ENCODE assay signal across 9 mouse cellular contexts in the genomic region with DNA sequence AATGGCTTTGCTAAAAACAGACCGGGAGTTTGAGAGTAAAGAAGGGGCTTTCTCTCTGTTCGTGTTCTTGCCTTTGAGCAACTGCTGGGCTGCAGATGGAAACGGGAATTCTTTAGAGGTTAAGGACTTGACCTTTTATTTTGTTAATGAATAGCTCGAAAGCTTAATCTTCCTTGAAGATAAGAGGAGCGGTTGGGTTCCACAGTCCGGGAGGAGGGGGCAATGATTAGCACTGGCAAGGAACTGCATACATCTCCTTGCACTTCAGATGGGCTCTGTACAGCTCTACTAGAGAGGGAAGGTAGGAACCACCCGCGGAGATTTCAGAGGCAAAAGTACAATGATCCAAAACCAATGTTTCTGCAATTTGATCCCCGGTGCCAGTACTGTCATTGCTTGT. TPM values are rescaled to one million over a fixed set of nuclear protein-coding genes. Genes with fewer than 3 reads are reported as not detected.
DNase-seq lines count a peak whose midpoint lies in the region; ATAC-seq and TF ChIP-seq lines count a peak whose summit lies in the region.
"Had no signal": no experiment of that assay in that cellular context is flagged by ENCODE, and none has a peak within 500 bp of the region (broad histone marks: within the 10 kb centered on the region; RNA-seq: fewer than 3 reads in every experiment).

No protein-coding gene starts in this region.

- peak overlapping the region; percentile 43 for H3K27ac ChIP-seq in layer of hippocampus, adult 2 months
- no peak overlapping the region for H3K27ac ChIP-seq in embryonic facial prominence, embryonic 11.5 days (replicated peaks; ENCODE audit: low read depth, low read length)
- H3K27ac ChIP-seq in hindbrain, embryonic 12.5 days: no peak overlapping the region
- peak overlapping the region; percentile 62; the same call in 1 of the 2 replicates for H3K27ac ChIP-seq in midbrain, embryonic 16.5 days (ENCODE audit: low read length)

- no peak overlapping the region for H3K9ac ChIP-seq in embryonic facial prominence, embryonic 11.5 days (replicated peaks; ENCODE audit: low read length)
- no peak overlapping the region for H3K9ac ChIP-seq in hindbrain, embryonic 12.5 days
- H3K9ac ChIP-seq in midbrain, embryonic 16.5 days (ENCODE audit: low read depth, low read length): peak overlapping the region; percentile 74

- H3K9me3 ChIP-seq in embryonic facial prominence, embryonic 11.5 days (replicated peaks; ENCODE audit: control insufficient read depth, low read length): no peaks in the 10 kb centered on the region
- H3K9me3 ChIP-seq in hindbrain, embryonic 12.5 days (replicated peaks): no peaks in the 10 kb centered on the region
- no peaks in the 10 kb centered on the region for H3K9me3 ChIP-seq in midbrain, embryonic 16.5 days (replicated peaks; ENCODE audit: control insufficient read depth, low read length, poor library complexity, severe bottlenecking)

- no peak for ATAC-seq in embryonic facial prominence, embryonic 11.5 days (replicated peaks; ENCODE audit: insufficient number of reproducible peaks, low FRiP score, low TSS enrichment, low read depth)
- peak; percentile 47; the same call in 1 of the 2 replicates for ATAC-seq in hindbrain, embryonic 12.5 days (ENCODE audit: low FRiP score)
- ATAC-seq in midbrain, embryonic 16.5 days: peak; percentile 54; the same call in 1 of the 2 replicates

- peak overlapping the region; percentile 55 for H3K4me3 ChIP-seq in layer of hippocampus, adult 2 months
- H3K4me3 ChIP-seq in embryonic facial prominence, embryonic 11.5 days (ENCODE audit: low read depth, low read length): no peak overlapping the region
- H3K4me3 ChIP-seq in hindbrain, embryonic 12.5 days: peak overlapping the region; percentile 34
- H3K4me3 ChIP-seq in midbrain, embryonic 16.5 days (ENCODE audit: low read depth, low read length): peak overlapping the region; percentile 52

- peaks cover 3% of the 10 kb centered on the region; the same call in 1 of the 2 replicates for H3K4me1 ChIP-seq in embryonic facial prominence, embryonic 11.5 days (ENCODE audit: control insufficient read depth, insufficient read depth, low read length)
- no peaks in the 10 kb centered on the region for H3K4me1 ChIP-seq in hindbrain, embryonic 12.5 days
- H3K4me1 ChIP-seq in midbrain, embryonic 16.5 days (ENCODE audit: control insufficient read depth, insufficient read depth, low read length): peaks cover 13% of the 10 kb centered on the region; the same call in 1 of the 2 replicates

- no peak for DNase-seq in layer of hippocampus, adult 2 months (ENCODE audit: low spot score in 2 of 2)
- no peak for DNase-seq in layer of hippocampus, postnatal 10 days (ENCODE audit: low spot score in 2 of 2)
- peak; percentile 25 for DNase-seq in embryonic facial prominence, embryonic 11.5 days (ENCODE audit: low spot score)
- DNase-seq in adrenal gland, postnatal 10 days: no peak
- DNase-seq in adrenal gland, adult 18-20 months (ENCODE audit: low spot score in 2 of 2): no peak
- no peak for DNase-seq in urinary bladder, adult 2 months (ENCODE audit: low spot score)
- DNase-seq: layer of hippocampus, adult 9-11 months had no signal

- H3K27me3 ChIP-seq in embryonic facial prominence, embryonic 11.5 days (ENCODE audit: control insufficient read depth, insufficient read depth, low read length): 0 out of 2 replicates have a peak, but pooled peaks cover 2% of the 10 kb centered on the region
- H3K27me3 ChIP-seq in hindbrain, embryonic 12.5 days: 0 out of 2 replicates have a peak, but pooled peaks cover 3% of the 10 kb centered on the region
- H3K27me3 ChIP-seq in midbrain, embryonic 16.5 days (ENCODE audit: control insufficient read depth, insufficient read depth, low read depth, low read length): no peaks in the 10 kb centered on the region

- WGBS in embryonic facial prominence, embryonic 11.5 days: 3% methylated on average over 9 of the region's 9 CpGs
- WGBS in hindbrain, embryonic 12.5 days: 4% methylated on average over 9 of the region's 9 CpGs
- under 1% methylated on average over 9 of the region's 9 CpGs for WGBS in midbrain, embryonic 16.5 days

- no peak for TF ChIP-seq CTCF in layer of hippocampus, adult 2 months (conservative IDR thresholded peaks at IDR 0.05)

- H3K36me3 ChIP-seq in embryonic facial prominence, embryonic 11.5 days (replicated peaks; ENCODE audit: control insufficient read depth, insufficient read depth, low read depth, low read length): no peaks in the 10 kb centered on the region
- no peaks in the 10 kb centered on the region for H3K36me3 ChIP-seq in hindbrain, embryonic 12.5 days
- no peaks in the 10 kb centered on the region for H3K36me3 ChIP-seq in midbrain, embryonic 16.5 days (ENCODE audit: control insufficient read depth, insufficient read depth, low read length)

- peak overlapping the region; percentile 11; the same call in 1 of the 2 replicates for H3K4me2 ChIP-seq in embryonic facial prominence, embryonic 11.5 days (ENCODE audit: low read depth, low read length)
- peak overlapping the region; percentile 61 for H3K4me2 ChIP-seq in hindbrain, embryonic 12.5 days (replicated peaks)
- peak overlapping the region; percentile 74 for H3K4me2 ChIP-seq in midbrain, embryonic 16.5 days (ENCODE audit: low read length)

RNA-seq across cellular contexts. Expression of a gene that starts 1.2 kb away (rescaled TPM):
- total RNA-seq in layer of hippocampus, adult 2 months (2021): 1 to 10 TPM; 8.3 to 9.6 TPM
- 1 to 10 TPM; 5.8 to 7.9 TPM for total RNA-seq in layer of hippocampus, postnatal 10 days (2021)
- 7.7 and 9.4 TPM in 2 replicates for polyA plus RNA-seq in embryonic facial prominence, embryonic 11.5 days (2014; fragmentation: Nextera tagmentation; extraction: Ambion mirVana)
- 7.7 TPM in 2 replicates for polyA plus RNA-seq in hindbrain, embryonic 12.5 days (2016; fragmentation: Nextera tagmentation; extraction: Ambion mirVana)
- 13.2 and 13.4 TPM in 2 replicates for polyA plus RNA-seq in midbrain, embryonic 16.5 days (2015; fragmentation: Nextera tagmentation; extraction: Ambion mirVana)
- total RNA-seq in adrenal gland, postnatal 10 days (2021): 1 to 10 TPM; 2.6 to 3.1 TPM
- 1 to 10 TPM; 5.0 to 7.5 TPM for total RNA-seq in adrenal gland, adult 18-20 months (2021)
- 0.12 and 0.24 TPM in 2 replicates for polyA plus RNA-seq in urinary bladder, adult 2 months (2012; rRNA removed)

Comparison
In these comparisons a context has a peak if more than half of its experiments do, and no peak if none do; other contexts are left out.
1. H3K27ac ChIP-seq: peak in layer of hippocampus, adult 2 months (single experiment) and midbrain, embryonic 16.5 days (single experiment); none in embryonic facial prominence, embryonic 11.5 days (single experiment) and hindbrain, embryonic 12.5 days (single experiment).
2. H3K4me2 ChIP-seq: peak in every context shown above with its lines; median percentile 74 in midbrain, embryonic 16.5 days; 61 in hindbrain, embryonic 12.5 days; 11 in embryonic facial prominence, embryonic 11.5 days.